Mouse (Mus musculus): ENCODE measurements around the gene Twf1.

- TF ChIP-seq ZNF384 (IDR thresholded peaks at IDR 0.05; ENCODE audit: low read depth, low read length) (no peak), POLR2A (IDR thresholded peaks at IDR 0.05; ENCODE audit: low read depth, low read length) (no peak), KAT2A (IDR thresholded peaks at IDR 0.05; ENCODE audit: insufficient replicate concordance, low read length) (no peak), CTCF (conservative IDR thresholded peaks at IDR 0.05 in 1 of 2, IDR thresholded peaks at IDR 0.05 in 1 of 2; ENCODE audit: low read depth in 2 of 2, low read length in 2 of 2) (no peak), JUND (conservative IDR thresholded peaks at IDR 0.05; ENCODE audit: low read depth, low read length) (no peak), SIN3A (IDR thresholded peaks at IDR 0.05; ENCODE audit: low read length) (no peak)
Observed at GRCm38 (mm10) chr15:94532956-94533355, 56.7 kb downstream of the Twf1 start.

All from CH12.LX (cell line).